Mouse (Mus musculus): ENCODE results near the gene Nckap1.

DNA sequence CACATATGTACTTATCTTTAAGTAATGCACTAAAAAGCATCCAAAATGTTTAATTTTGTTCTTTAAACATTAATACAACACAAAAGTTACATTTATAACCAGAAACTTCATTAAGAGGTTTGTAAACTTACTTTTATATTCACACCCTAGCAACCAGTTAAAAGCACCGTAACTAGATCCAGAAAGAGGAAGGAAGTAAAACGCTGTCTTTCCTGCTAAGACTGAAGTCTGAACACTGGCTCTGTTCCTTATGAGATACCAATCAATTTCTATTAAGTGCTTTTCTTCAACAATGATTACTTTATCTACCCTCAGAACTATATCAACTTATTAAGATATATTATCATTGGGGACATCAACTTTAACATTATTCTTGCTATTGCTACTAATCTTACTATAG lies 44.6 kb downstream of the Nckap1 start:
- TF ChIP-seq POLR2A (IDR thresholded peaks at IDR 0.05; ENCODE audit: low read depth, low read length) (no peak), CTCF (IDR thresholded peaks at IDR 0.05; ENCODE audit: extremely low read depth, insufficient read length, insufficient replicate concordance, low read depth, low read length) (no peak)

Data from small intestine, adult 2 months (tissue).